Mouse (Mus musculus) kidney, adult 2 months (tissue): ENCODE measurements at regions not wholly inside any gene's neighbourhood (a gene's known extent, or its start where the extent isn't known, plus 50 kb on each side); places are given as distances from the start of the nearest gene placed in this dataset.

ENCODE experiments used
- DNase-seq: peaks from one replicate; pipeline ENCODE4 v3.0.0; 2021
- H3K27ac ChIP-seq: fragments of 200-500 bp; 2 replicates; pipeline ENCODE4 v1.5.1; 2012; ENCODE audit warnings: low read depth, low read length, control low read depth, inconsistent platforms; ENCODE audit not compliant: insufficient read depth
- H3K27me3 ChIP-seq: fragments of 200-500 bp; replicated peaks from 2 replicates; pipeline ENCODE4 v1.6.1; 2012; ENCODE audit warnings: mild to moderate bottlenecking, moderate library complexity, low read length, inconsistent platforms; ENCODE audit not compliant: control insufficient read depth, insufficient read depth
- H3K36me3 ChIP-seq: fragments of 200-500 bp; 2 replicates; pipeline ENCODE4 v1.6.1; 2012; ENCODE audit warnings: mild to moderate bottlenecking, moderate library complexity, low read length, inconsistent platforms; ENCODE audit not compliant: control insufficient read depth, insufficient read depth
- H3K4me1 ChIP-seq: fragments of 200-500 bp; 2 replicates; pipeline ENCODE4 v1.6.1; 2011; ENCODE audit warnings: low read length; ENCODE audit not compliant: control insufficient read depth, insufficient read depth
- H3K4me3 ChIP-seq: fragments of 200-500 bp; 2 replicates; pipeline ENCODE4 v1.5.1; 2011; ENCODE audit warnings: mild to moderate bottlenecking, low read depth, low read length, control low read depth; ENCODE audit not compliant: insufficient read depth
- CTCF ChIP-seq: fragments of 200-500 bp; conservative IDR thresholded peaks from 2 replicates; pipeline ENCODE4 v1.5.1; 2011; ENCODE audit warnings: low read depth, mild to moderate bottlenecking, control low read depth, low read length, moderate library complexity, mixed read lengths; ENCODE audit not compliant: insufficient read depth, insufficient read length
- POLR2A ChIP-seq: fragments of 200-500 bp; IDR thresholded peaks from one replicate; pipeline ENCODE4 v1.6.1; 2011; ENCODE audit warnings: low read depth, low read length, control low read depth
- WGBS: fragments of 180-500 bp; shearing (Covaris S2); methylation state at CpG from one replicate; pipeline ENCODE4 v1.1.7; 2018; 5-methylcytosine and 5-hydroxymethylcytosine counted together

DNA sequence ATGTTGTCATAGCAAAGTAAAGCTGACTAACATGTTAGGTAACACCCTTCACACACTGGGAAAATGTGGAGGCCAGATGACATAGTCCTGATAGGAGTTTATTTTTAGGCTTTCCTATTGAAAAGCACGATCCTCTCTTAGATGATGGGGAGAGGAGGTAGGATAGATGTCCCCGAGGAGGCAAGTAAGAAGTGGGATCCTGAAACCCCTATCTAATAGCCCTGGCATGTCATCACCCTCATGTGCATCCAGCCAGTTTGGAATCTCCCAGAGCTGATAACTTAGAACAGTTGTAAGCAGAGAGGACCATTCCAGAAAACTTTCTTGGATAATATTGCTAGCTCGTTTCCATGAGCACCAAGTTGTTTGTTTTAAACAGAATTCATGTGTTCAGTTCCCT is 52.2 kb upstream of the Lpar1 start:
- WGBS: 82% methylated on average over 3 of the region's 3 CpGs
- no peak for TF ChIP-seq CTCF
- TF ChIP-seq POLR2A: no peak
- no peak overlapping the region for H3K27ac ChIP-seq
- no peak for DNase-seq
- H3K36me3 ChIP-seq: no peaks in the 10 kb centered on the region
- no peaks in the 10 kb centered on the region for H3K4me1 ChIP-seq
- no peak overlapping the region for H3K4me3 ChIP-seq
- H3K27me3 ChIP-seq: no peaks in the 10 kb centered on the region
